Mouse (Mus musculus): ENCODE measurements around the gene Plcd3.

The Plcd3 gene

DNA sequence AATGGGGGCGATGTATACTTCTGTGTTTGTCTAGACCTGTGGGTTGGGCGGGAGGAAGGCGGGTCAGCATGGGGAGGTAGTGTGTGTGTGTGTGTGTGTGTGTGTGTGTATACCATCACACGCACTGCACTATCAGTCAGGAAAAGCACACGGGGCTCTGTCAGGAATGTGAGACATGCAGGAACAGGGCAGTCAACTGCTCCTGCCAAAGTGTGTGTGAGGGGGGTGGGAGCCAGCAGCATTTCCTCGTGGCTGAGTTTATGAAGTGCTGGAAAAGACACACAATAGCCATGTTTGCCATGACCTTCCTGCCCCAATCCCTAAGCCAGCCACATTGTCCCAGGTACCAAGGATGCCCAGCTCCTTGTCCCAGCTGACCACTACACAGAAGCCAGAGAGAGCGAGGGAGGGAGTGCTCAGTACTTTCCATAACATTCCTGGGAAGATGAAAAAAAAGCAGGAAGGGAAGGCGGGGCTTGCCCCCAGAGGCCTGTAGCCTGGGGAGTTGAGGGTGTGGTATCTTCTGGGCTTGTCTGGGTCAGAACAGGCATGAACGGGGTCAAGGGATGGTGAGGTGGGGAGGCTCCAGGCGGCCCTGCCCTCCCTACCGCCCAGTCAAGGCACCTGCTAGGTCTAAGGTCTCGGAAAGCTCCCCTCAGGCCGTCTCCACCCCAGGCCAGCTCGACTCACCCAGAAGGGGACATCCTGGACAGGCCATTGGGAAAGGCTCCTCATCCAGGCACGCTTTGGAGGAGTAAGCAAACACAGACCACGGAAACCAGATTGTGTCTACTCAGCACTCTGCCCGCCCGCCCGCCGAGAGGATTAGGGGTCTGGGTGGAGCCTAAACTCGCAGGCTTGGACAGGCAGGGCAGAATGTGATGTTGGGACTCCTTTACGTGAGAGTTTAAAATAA, 4.2 kb downstream of the Plcd3 start:
- no peak for DNase-seq

GRCm38 (mm10) chr11:103095801-103096200, 5.7 kb downstream of the Plcd3 start:
- no peak for DNase-seq

DNA sequence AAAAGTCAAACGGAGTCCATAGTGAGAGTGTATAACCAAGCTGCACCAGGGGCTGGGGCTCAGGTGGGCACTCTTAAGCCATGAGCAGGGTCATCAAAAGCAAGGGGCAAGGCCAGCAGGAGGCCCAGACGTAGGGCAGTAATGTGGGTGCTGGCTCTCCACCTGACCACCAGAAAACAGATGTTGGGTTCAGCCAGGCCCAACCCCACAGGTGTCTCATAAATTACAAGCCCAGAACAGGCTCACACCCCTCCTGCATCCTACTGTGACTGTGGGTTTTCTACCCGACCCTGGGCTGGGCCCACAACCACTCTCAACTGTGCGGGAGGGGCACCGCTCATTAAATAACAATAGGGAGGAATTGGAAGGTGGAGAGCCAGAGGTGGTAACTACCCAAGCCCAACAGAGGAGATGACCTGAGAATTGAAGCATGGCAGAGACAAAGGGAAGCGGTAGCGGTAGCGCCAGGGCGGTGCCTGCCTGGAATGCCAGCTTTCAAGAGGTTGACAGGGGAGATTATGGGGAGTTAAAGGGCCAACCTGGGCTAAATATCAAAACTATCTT, 6.3 kb downstream of the Plcd3 start:
- DNase-seq, result no peak

GRCm38 (mm10) chr11:103093862-103094833, 7.3 kb downstream of the Plcd3 start:
- DNase-seq, result no peak

DNA sequence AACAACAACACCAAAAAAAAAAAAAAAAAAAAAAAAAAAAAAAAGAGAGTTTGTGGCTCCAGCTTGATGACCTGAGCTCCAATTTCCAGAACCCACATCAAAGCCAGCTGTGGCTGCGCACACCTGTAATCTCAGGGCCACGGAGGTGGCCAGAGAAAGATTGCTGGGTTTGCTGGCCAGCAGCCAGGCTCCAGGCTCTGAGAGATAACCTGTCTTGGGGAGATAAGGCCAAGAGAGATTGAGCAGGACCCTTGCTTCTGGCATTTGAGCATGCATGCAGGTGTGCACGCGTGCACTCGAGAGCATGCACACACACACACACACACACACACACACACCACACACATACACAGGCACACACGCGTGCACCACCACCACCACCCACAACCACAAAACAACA, 8.2 kb downstream of the Plcd3 start:
- no peak for DNase-seq

DNA sequence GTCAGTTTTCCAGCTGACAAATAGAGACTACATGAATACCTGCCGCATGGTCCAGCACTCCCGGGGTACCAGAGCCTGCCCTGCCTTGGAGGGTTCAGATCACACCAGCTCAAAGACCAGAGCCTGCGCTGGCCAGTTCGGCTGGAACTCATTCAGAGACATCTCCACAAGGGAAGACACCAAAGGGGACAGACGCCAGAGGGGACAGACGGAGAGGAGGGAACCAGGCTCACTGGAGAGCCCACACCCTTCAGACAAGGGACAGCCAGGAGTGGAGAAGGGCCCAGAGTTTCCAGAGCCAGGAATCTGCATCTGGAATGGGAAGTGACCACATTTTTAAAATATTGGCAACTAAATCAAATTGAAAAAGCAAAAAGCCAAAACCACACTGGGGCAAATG, 19.8 kb downstream of the Plcd3 start:
- no peak for DNase-seq

DNA sequence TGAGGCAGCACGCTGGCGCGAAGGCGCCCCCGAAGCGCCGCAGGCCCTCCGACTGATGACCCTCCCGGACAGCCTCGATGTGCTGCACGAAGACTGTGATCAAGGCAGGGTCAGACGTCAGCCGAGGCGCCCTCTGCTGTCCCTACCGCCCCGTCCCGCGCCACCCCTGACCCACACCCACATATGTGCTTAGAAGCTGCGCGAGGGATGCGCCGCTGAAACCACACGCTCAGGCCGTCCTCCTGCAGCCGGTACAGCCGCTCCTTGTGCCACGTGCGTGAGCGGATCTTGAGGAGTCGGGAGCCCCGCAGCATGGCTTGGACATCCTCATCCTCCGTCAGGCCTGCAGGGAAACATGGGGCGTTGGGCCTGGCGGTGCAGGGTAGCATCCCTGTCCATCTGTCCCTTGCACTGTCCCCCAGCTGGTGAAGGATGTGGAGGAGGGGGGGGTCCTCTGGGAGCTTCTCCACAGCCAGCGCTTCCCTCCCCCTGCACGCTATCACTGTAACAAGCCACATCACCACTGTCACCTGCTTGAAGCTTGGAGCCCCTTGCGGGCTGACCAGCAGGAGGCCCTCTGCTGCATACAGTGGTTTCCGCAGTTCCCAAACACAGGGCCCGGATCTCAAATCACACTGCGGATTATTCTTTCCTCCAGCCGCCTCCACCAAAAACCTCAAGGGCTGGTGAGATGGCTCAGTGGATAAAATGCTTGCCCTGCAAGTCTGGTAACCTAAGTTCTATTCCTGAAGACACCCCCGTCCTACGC, 21.0 kb downstream of the Plcd3 start:
- DNase-seq, result peak in 1 of 2 experiments; percentile 40

DNA sequence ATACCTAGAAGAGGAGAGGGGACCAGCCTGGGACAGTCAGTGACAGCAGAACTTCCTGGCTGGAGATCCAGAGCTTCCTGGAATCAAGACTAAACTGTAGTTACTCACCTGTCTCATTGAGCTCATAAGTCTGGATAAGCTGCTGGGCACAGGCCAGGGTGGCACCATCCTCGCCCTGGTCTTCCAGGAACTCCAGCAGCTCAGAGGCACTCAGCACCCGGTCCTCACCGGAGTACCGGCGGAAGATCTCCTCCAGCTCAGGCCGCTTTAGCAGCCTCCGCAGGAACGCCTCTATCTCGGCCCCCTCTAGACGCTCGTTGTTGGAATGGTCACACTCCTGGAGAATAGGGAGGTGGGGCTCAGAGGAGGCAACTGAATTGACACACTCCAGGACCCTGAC, 23.3 kb downstream of the Plcd3 start:
- no peak for DNase-seq

GRCm38 (mm10) chr11:103076581-103076980, 24.9 kb downstream of the Plcd3 start:
- no peak for DNase-seq

DNA sequence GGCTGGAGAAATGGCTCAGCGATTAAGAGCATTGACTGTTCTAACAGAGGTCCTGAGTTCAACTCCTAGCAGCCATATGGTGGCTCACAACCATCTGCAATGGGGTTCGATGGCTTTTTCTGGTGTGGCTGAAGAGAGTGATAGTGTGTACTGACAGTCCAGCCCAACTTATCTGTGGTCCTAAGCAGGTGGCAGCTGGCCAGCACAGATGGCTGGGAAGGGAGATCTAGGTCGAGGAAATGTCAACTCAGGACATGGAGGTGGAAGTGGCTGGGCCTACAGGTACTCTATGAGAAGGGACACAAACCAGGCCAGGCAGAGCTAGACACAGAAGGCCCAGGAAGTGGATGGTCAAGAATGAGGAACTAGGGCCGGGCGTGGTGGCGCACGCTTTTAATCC, 25.4 kb downstream of the Plcd3 start:
- peak; percentile 53 to 79 for DNase-seq

GRCm38 (mm10) chr11:103074796-103075323, 26.6 kb downstream of the Plcd3 start:
- no peak for DNase-seq

DNA sequence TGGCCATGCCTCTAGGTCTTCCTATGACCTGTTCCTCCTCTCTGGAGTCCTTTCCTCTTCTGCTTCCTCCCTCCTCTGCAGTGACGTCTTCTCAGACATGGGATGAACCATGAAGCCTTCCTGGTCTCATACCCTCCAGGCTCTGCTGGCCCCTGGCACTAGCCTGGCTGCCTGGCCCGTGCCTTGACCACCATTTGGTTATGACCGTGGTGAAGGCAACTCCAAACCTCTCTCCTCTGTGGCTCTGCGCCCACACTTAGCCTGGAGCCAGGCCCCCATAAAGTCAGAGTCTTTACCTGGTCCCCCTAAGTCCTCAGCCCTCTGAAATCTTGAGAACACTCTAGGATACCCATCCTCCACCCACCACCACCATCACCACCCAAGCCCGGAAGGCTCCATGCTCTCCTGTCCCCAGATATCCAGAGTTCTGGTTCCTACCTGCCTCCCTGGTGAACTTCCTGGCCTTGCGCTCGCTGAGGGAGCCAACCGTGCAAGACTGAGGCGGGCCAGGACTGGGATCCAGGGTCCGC, 27.3 kb downstream of the Plcd3 start:
- DNase-seq, result no peak

GRCm38 (mm10) chr11:103073671-103074070, 27.8 kb downstream of the Plcd3 start:
- DNase-seq, result no peak

GRCm38 (mm10) chr11:103070322-103070880, 31.1 kb downstream of the Plcd3 start:
- DNase-seq, result no peak

GRCm38 (mm10) chr11:103069731-103070130, 31.7 kb downstream of the Plcd3 start:
- DNase-seq, result no peak

- DNase-seq, result no peak
Observed at GRCm38 (mm10) chr11:103068884-103069283, 32.6 kb downstream of the Plcd3 start.

DNA sequence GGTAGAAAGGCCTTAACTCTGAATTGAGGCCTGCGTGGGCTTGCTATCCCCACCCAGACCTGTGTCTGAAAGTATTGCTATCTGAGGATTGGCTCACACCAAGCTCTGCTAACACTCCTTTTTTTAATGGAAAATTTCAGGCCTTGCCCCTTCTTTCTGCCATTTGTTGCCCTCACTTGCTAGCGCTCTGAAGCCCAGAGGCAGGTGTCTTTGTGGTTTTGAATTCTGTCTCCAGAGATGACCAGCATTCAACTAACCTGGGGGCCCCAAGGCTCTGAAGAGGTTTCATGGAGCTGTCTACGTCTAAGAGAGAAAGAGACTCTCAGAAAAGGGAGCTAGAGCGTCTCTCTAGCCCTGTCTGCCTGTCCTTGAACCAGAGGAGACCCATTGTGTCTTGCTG, 33.2 kb downstream of the Plcd3 start:
- no peak for DNase-seq

DNA sequence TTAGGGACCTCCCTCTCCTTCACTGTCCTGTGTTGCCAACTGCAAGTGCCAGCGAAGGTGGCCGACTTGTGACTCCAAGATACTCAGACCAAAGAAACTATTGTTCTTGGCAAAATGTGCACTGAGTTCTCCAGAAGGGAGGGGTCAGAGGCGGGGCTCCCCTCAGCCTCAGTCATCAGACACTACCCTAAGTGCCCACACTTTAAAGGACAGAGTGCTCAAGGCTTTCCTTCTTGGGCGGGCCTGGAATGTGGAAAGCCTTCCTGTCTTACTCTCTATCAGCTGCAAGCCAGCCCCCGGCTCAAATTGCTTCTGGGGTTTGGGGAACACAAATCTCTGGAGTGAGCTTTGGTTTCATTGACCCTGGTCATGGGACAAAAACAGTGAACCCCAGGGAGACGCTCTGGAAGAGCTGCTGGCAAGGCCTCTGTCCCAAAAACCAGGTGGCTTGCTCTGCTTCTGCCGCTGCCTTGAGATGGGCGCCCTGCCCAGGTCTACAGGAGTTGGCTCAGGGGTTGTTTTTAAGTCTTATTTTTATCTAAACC, 33.9 kb downstream of the Plcd3 start:
- peak; percentile 45 to 55 for DNase-seq

DNA sequence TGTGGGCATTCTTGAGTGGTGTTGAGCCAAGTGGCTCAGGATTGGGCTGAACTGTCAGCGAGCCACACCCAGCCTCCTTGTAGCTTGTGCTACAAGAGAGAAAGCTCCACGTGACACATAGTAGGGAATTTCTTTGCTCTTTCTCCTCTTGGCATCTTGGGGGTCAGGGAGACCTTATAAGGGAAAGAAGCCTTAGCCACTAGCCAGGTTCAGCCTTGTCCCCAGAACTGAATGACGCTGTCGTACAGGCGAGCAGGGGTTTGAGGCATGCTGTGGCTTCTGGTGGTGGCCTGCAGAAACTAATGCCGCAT, 34.5 kb downstream of the Plcd3 start:
- no peak for DNase-seq

DNA sequence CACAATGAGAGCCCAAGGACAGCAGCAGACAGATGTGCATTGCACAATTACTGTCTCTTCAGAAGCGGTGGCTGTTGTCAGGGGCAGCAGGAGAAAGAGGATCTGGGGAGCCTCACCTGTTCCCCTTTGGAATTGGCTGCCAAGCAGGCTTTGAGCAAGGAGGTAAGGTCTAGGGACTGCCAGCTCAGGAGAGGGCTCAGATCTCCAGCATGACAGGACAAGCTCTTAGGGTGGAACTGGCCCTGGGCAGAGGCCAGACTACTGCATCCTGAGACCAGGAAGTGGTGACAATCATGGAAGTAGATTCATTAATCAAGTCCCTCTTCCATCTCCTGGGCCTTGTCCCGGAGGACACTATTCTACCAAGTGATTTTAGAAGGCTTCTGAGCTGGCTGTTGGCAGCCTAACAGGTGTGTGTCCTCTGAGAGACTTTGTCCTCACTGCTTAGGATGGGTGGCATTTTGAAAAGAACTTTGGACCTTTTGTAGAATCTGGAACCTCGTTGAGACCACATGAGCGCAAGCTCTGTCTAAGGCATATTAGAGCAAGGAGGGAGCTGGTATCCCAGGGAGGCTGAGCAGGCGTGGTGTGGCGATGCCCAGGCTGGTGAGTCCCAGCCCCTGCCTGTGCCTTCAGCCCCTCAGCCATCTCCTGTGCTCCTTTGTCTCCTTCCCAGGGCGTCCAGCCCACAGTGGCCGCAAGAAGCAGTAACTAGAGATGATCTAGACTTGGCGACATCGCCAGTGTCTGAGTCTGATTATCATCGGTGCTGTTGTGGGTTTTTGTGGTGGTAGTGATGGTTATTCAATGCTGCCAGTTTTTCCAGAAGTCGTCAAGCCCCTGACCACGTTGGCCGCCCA, 35.0 kb downstream of the Plcd3 start:
- no peak for DNase-seq

Data from cerebellum, postnatal 25 days (tissue).